Mouse (Mus musculus) cortical plate, adult 2 months (tissue): ENCODE measurements around the gene Plekhf1.

Experiments used
- CTCF ChIP-seq: fragments of 200-500 bp; IDR thresholded peaks from 2 replicates; pipeline ENCODE4 v1.5.1; 2011; ENCODE audit warnings: mild to moderate bottlenecking, control low read depth, low read length; ENCODE audit not compliant: insufficient read depth; ENCODE audit errors: extremely low read depth
- POLR2A ChIP-seq: fragments of 200-500 bp; IDR thresholded peaks from 2 replicates; pipeline ENCODE4 v1.6.1; 2011; ENCODE audit warnings: mild to moderate bottlenecking, low read length, control low read depth; ENCODE audit not compliant: insufficient read depth; ENCODE audit errors: extremely low read depth

DNA sequence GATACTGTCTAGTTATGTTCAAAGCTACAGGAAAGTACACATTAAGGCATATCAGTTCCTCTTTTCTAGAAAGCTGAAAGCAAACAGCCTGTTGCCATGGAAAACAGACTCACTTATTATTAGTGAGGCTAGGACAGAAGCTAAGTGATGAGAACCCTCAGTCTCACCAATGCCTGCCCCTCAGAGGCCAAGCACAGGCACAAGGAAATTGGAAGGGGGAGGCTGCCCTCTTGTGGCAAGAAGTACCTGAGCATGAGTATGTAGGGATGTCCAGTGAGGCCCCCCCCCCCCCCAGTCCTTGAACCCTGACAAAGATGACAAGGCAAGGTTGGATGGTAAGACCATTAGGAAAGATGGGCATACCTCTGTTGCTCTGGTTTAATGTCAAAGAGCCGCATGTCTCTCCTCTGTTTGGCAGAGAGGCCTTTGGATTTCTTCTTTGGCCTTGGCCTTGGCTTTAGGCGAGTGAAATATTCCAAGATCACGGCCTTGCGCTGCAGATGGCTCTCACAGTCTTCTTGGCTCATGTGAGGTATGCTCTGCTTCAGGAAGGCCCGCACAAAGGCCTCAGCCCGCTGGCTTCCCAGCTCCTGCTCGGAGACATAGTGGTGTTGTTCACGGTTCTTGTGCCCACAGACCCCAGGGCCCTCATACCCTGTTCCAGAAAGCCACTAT, 39.3 kb upstream of the Plekhf1 start:
- TF ChIP-seq CTCF (peak; percentile 55), POLR2A (no peak)
